Mouse (Mus musculus) liver, postnatal 0 days (tissue): ENCODE results near the gene Psmb8.

Experiments used
- CTCF ChIP-seq: sonication (generic); IDR thresholded peaks from 2 replicates; pipeline ENCODE4 v1.5.1; 2016; ENCODE audit warnings: antibody characterized with exemption, low read depth
- EP300 ChIP-seq: IDR thresholded peaks from 2 replicates; pipeline ENCODE4 v1.6.1; 2016; ENCODE audit warnings: antibody characterized with exemption, low read depth, mild to moderate bottlenecking

DNA sequence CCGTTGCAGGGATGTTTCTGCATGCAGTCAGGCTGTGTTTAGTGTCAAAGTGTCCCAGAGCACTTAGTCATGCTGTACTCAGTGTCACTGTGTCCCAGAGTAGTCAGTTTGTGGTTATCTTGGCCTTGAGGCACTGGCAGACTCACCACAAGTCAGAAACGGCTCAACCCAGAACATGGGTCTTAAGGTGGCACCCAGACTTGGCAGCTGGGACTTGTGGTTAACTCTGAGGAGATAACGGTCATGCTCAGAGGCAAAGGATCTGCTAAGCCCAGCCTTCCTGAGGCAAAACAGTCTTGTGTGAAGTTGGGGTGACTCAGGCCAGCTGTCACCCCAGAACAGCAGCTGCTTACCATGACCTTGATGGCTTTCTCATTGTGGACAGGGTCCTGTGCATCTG lies 13.1 kb downstream of the Psmb8 start:
- TF ChIP-seq EP300 = peak; percentile 90
- TF ChIP-seq CTCF = no peak
